Mouse (Mus musculus): ENCODE measurements around the gene Tmed2.

GRCm38 (mm10) chr5:124571068-124571467, 30.6 kb downstream of the Tmed2 start:
- TF ChIP-seq CTCF (IDR thresholded peaks at IDR 0.05; ENCODE audit: low read depth, low read length) (no peak), POLR2A (IDR thresholded peaks at IDR 0.05; ENCODE audit: insufficient read depth, low read length) (no peak), EP300 (IDR thresholded peaks at IDR 0.05; ENCODE audit: insufficient read depth, low read depth, low read length) (no peak)

Data from ES-Bruce4 (cell line).